In genomic region chr3:137999224-137999790, GRCm38 (mm10) we compare ENCODE assay signal across 19 mouse cellular contexts. TPM values are rescaled to one million over a fixed set of nuclear protein-coding genes. Genes with fewer than 3 reads are reported as not detected.
DNase-seq lines count a peak whose midpoint lies in the region; ATAC-seq lines count a peak whose summit lies in the region.
"Had no signal": no experiment of that assay in that cellular context is flagged by ENCODE, and none has a peak within 500 bp of the region (broad histone marks: within the 10 kb centered on the region; RNA-seq: fewer than 3 reads in every experiment).

No protein-coding gene starts in this region.

- intact Hi-C loops in heart, postnatal 36 days (cut with DNase I), result no loop called here

- H3K9me3 ChIP-seq in heart, embryonic 10.5 days, result no peaks in the 10 kb centered on the region
- H3K9me3 ChIP-seq in lung, embryonic 15.5 days, result no peaks in the 10 kb centered on the region
- H3K9me3 ChIP-seq in forebrain, embryonic 13.5 days (replicated peaks), result no peaks in the 10 kb centered on the region
- H3K9me3 ChIP-seq: G1E; liver, embryonic 15.5 days; stomach, embryonic 15.5 days had no signal

- no peak for ATAC-seq in lung, embryonic 15.5 days (ENCODE audit: borderline replicate concordance, extremely low read depth, low FRiP score, low TSS enrichment)
- peak; percentile 4 for ATAC-seq in CD4-positive, CD25-positive, alpha-beta regulatory T cell, adult 4 months
- no peak for ATAC-seq in forebrain, embryonic 13.5 days
- ATAC-seq: hindbrain, embryonic 16.5 days had no signal

- 82% methylated on average over 9 of the region's 9 CpGs for WGBS in heart, embryonic 10.5 days
- 67% methylated on average over 9 of the region's 9 CpGs for WGBS in lung, embryonic 15.5 days
- 35% methylated on average over 9 of the region's 9 CpGs for WGBS in forebrain, embryonic 13.5 days

- H3K27me3 ChIP-seq in heart, embryonic 10.5 days (ENCODE audit: insufficient read depth, poor library complexity, severe bottlenecking), result no peaks in the 10 kb centered on the region
- H3K27me3 ChIP-seq in lung, embryonic 15.5 days, result no peaks in the 10 kb centered on the region
- no peaks in the 10 kb centered on the region for H3K27me3 ChIP-seq in forebrain, embryonic 13.5 days
- H3K27me3 ChIP-seq: liver, embryonic 15.5 days; stomach, embryonic 15.5 days had no signal

- H3K27ac ChIP-seq in heart, embryonic 10.5 days, result peak overlapping the region; percentile 78
- H3K27ac ChIP-seq in lung, embryonic 15.5 days, result peak overlapping the region; percentile 29; the same call in 1 of the 2 replicates
- H3K27ac ChIP-seq in forebrain, embryonic 13.5 days, result no peak overlapping the region
- H3K27ac ChIP-seq: layer of hippocampus, adult 2 months; liver, embryonic 15.5 days; macrophage; stomach, embryonic 15.5 days had no signal

- no peak overlapping the region for H3K9ac ChIP-seq in lung, embryonic 15.5 days
- H3K9ac ChIP-seq in forebrain, embryonic 13.5 days, result no peak overlapping the region
- H3K9ac ChIP-seq: liver, embryonic 15.5 days; stomach, embryonic 15.5 days had no signal

- H3K4me2 ChIP-seq in lung, embryonic 15.5 days, result 0 out of 2 replicates have a peak overlapping the region, but pooled peaks have one; percentile 11
- H3K4me2 ChIP-seq in forebrain, embryonic 13.5 days, result peak overlapping the region; percentile 12; the same call in 1 of the 2 replicates
- H3K4me2 ChIP-seq: liver, embryonic 15.5 days; stomach, embryonic 15.5 days had no signal

- H3K36me3 ChIP-seq in heart, embryonic 10.5 days, result no peaks in the 10 kb centered on the region
- no peaks in the 10 kb centered on the region for H3K36me3 ChIP-seq in lung, embryonic 15.5 days
- no peaks in the 10 kb centered on the region for H3K36me3 ChIP-seq in forebrain, embryonic 13.5 days (ENCODE audit: poor library complexity, severe bottlenecking)
- H3K36me3 ChIP-seq: G1E; liver, embryonic 15.5 days; stomach, embryonic 15.5 days had no signal

- H3K4me3 ChIP-seq in heart, embryonic 10.5 days, result no peak overlapping the region
- H3K4me3 ChIP-seq in lung, embryonic 15.5 days, result no peak overlapping the region
- no peak overlapping the region for H3K4me3 ChIP-seq in forebrain, embryonic 13.5 days
- H3K4me3 ChIP-seq: layer of hippocampus, adult 2 months; liver, embryonic 15.5 days; stomach, embryonic 15.5 days had no signal

- H3K4me1 ChIP-seq in heart, embryonic 10.5 days, result peaks cover 47% of the 10 kb centered on the region
- no peaks in the 10 kb centered on the region for H3K4me1 ChIP-seq in lung, embryonic 15.5 days
- H3K4me1 ChIP-seq in forebrain, embryonic 13.5 days, result peaks cover 27% of the 10 kb centered on the region
- H3K4me1 ChIP-seq: liver, embryonic 15.5 days; stomach, embryonic 15.5 days had no signal

- no peak for DNase-seq in heart, embryonic 10.5 days (ENCODE audit: low spot score)
- no peak for DNase-seq in heart, postnatal 36 days
- no peak for DNase-seq in lung, adult 18-20 months
- DNase-seq in retina, postnatal 1 day, result no peak
- DNase-seq in cerebellum, adult 9-11 months, result no peak
- DNase-seq: cerebellum, postnatal 10 days; gastrocnemius, postnatal 10 days; heart, postnatal 14 days; kidney, postnatal 10 days; thymus, postnatal 14 days had no signal

RNA-seq across cellular contexts. Expression of gene Dapp1, which starts 18.0 kb away (rescaled TPM):
- 8.7 and 9.3 TPM in 2 replicates for polyA plus RNA-seq in heart, embryonic 10.5 days (2016; fragmentation: Nextera tagmentation; extraction: Ambion mirVana)
- total RNA-seq in heart, postnatal 36 days (2021), result 1 to 10 TPM; 4.5 to 5.1 TPM
- 6.3 and 7.3 TPM in 2 replicates for polyA plus RNA-seq in lung, embryonic 15.5 days (2015; fragmentation: Nextera tagmentation; extraction: Ambion mirVana)
- polyA plus RNA-seq in CD4-positive, CD25-positive, alpha-beta regulatory T cell, adult 4 months (2017; shearing (Covaris generic)), result 10 to 100 TPM; 74.5 to 78.4 TPM
- polyA plus RNA-seq in forebrain, embryonic 13.5 days (2015; fragmentation: Nextera tagmentation; extraction: Ambion mirVana), result 2.7 and 3.9 TPM in 2 replicates
